Mouse (Mus musculus) lung, postnatal 0 days (tissue): ENCODE measurements at regions not wholly inside any gene's neighbourhood (a gene's known extent, or its start where the extent isn't known, plus 50 kb on each side); places are given as distances from the start of the nearest gene placed in this dataset.
A peak's percentile ranks its signal among the peaks of the same experiment; 100 is the strongest.

Experiments
- ATAC-seq: fragments of 200-750 bp; cut with Nextera tagmentation; 2 replicates; pipeline ENCODE4 v1.8.0; 2017; ENCODE audit warnings: moderate library complexity
- DNase-seq: peaks from one replicate; pipeline ENCODE4 v3.0.0-alpha.2; 2016; ENCODE audit warnings: low spot score
- H3K27ac ChIP-seq: fragments of 300-500 bp; sonication (generic); 2 replicates; pipeline ENCODE4 v1.5.1; 2014; ENCODE audit warnings: antibody characterized with exemption, mild to moderate bottlenecking, low read length, mixed read lengths
- H3K27me3 ChIP-seq: fragments of 300-500 bp; sonication (generic); replicated peaks from 2 replicates; pipeline ENCODE4 v1.6.1; 2014; ENCODE audit warnings: low read length, mixed read lengths; ENCODE audit not compliant: insufficient read depth
- H3K36me3 ChIP-seq: fragments of 300-500 bp; sonication (generic); 2 replicates; pipeline ENCODE4 v1.6.1; 2014; ENCODE audit warnings: low read length, mixed read lengths; ENCODE audit not compliant: insufficient read depth
- H3K4me1 ChIP-seq: fragments of 300-500 bp; sonication (generic); 2 replicates; pipeline ENCODE4 v1.6.1; 2014; ENCODE audit warnings: antibody characterized with exemption, low read depth, low read length, mixed read lengths; ENCODE audit not compliant: insufficient read depth
- H3K4me2 ChIP-seq: fragments of 300-500 bp; sonication (generic); replicated peaks from 2 replicates; pipeline ENCODE4 v1.6.1; 2014; ENCODE audit warnings: low read depth, mild to moderate bottlenecking, low read length, moderate library complexity, mixed read lengths
- H3K4me3 ChIP-seq: fragments of 300-500 bp; sonication (generic); 2 replicates; pipeline ENCODE4 v1.5.1; 2014; ENCODE audit warnings: low read depth, low read length
- H3K9ac ChIP-seq: fragments of 300-500 bp; sonication (generic); replicated peaks from 2 replicates; pipeline ENCODE4 v1.6.1; 2014; ENCODE audit warnings: low read depth, mild to moderate bottlenecking
- H3K9me3 ChIP-seq: fragments of 300-500 bp; sonication (generic); 2 replicates; pipeline ENCODE4 v1.6.1; 2016; ENCODE audit warnings: low read length, mixed read lengths
- CTCF ChIP-seq: IDR thresholded peaks from 2 replicates; pipeline ENCODE4 v1.5.1; 2016; ENCODE audit warnings: antibody characterized with exemption, mild to moderate bottlenecking
- EP300 ChIP-seq: IDR thresholded peaks from 2 replicates; pipeline ENCODE4 v1.6.1; 2016; ENCODE audit warnings: antibody characterized with exemption, mild to moderate bottlenecking, control low read depth
- WGBS: fragments of 180-500 bp; shearing (Covaris S2); extraction: QIAGEN DNeasy Blood & Tissue Kit; methylation state at CpG from one replicate; pipeline ENCODE4 v1.1.7; 2014; 5-methylcytosine and 5-hydroxymethylcytosine counted together

DNA sequence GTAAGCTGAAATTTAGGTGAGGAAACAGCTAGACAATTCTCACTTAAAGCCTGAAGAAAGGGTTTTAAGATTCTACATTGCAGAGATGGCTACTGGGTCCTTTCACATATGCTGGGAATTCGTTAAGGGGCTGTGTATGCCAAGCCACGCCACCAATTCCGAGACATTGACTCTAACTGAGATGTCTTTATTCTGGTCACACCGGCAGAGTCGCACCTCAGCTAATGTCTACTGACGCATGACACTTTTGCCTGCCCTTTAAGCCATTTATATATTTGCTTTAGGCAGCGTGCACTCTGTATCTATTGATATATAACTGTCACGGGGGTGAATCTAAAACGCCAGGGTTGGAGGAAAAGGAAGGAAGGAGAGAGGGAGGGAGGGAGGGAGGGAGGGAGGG is 156.7 kb upstream of the Btg1 start:
- 43% methylated on average over 9 of the region's 9 CpGs for WGBS

DNA sequence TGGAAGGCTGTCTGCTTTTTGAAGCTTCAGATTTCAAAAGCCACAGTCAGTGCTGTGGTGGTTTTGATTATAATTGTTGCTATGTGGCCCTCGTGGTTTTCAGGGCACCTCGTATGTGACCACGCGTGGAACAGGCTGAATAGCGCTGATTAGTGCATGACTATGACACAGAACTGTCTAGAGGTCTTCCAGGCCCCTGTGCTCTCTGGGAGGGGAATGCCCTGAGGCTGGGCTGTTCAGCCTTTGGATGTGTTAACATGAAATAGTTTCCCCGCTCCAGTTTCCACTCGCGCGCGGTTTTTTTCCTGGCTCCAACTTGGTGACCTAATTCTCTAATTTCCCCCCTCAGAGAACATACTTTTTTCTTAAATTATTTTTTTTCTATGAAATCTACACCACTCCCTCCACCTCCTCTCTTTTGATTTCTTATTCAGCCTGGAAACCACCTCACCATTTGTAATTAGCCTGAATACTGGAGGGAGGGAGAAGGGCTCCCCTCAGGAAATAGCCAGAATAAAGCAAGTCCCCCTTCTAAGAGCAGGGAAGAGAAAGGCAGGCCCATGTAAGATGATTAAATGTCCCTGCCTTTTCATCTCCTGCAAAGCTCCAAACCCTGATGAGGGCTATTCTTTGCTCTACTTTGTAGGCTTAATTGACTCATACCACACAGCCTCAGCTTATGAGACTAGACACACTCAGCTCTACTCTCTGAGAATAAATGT is 156.0 kb upstream of the Btg1 start:
- Histone ChIP-seq H3K9ac (no peak overlapping the region), H3K36me3 (no peaks in the 10 kb centered on the region), H3K27ac (no peak overlapping the region), H3K27me3 (no peaks in the 10 kb centered on the region), H3K4me2 (no peak overlapping the region), H3K9me3 (no peaks in the 10 kb centered on the region), H3K4me3 (no peak overlapping the region), H3K4me1 (no peaks in the 10 kb centered on the region)
- TF ChIP-seq CTCF = no peak
- no peak for TF ChIP-seq EP300
- WGBS = 72% methylated on average over 10 of the region's 10 CpGs
- ATAC-seq (no peak), DNase-seq (no peak)

More for the DNA sequence above, 156.7 kb upstream of the Btg1 start:
- Histone ChIP-seq H3K9me3 (no peaks in the 10 kb centered on the region), H3K36me3 (no peaks in the 10 kb centered on the region), H3K27me3 (no peaks in the 10 kb centered on the region), H3K27ac (no peak overlapping the region), H3K4me2 (no peak overlapping the region), H3K4me1 (no peaks in the 10 kb centered on the region), H3K9ac (no peak overlapping the region), H3K4me3 (no peak overlapping the region)
- ATAC-seq (no peak), DNase-seq (no peak)
- TF ChIP-seq CTCF = no peak
- TF ChIP-seq EP300 = no peak

DNA sequence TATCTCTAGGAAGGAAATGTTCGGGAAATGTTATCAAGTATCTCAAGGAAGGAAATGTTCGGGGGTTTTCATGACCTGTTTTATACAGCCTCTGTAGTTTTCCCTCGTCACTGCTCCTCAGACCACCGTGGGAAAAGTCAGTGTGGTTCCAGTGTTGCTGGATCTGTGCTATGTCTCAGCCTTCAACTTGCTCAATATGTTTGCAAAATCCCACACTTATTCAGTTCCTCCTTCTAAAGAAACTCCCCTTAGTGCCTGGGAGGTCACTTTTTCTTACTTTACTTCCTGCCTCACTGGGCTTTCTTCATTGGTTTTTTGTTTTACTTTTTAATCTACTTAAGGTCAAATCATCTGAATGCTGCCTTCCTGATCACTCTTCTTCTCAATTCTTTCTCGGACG is 150.8 kb upstream of the Btg1 start:
- Histone ChIP-seq H3K27me3 (no peaks in the 10 kb centered on the region), H3K9ac (no peak overlapping the region), H3K4me3 (no peak overlapping the region), H3K27ac (no peak overlapping the region), H3K4me1 (no peaks in the 10 kb centered on the region), H3K9me3 (no peaks in the 10 kb centered on the region), H3K36me3 (no peaks in the 10 kb centered on the region), H3K4me2 (no peak overlapping the region)
- TF ChIP-seq EP300 (no peak), CTCF (no peak)
- peak; percentile 30 for DNase-seq
- no peak for ATAC-seq
- WGBS = 63% methylated on average over 6 of the region's 6 CpGs

DNA sequence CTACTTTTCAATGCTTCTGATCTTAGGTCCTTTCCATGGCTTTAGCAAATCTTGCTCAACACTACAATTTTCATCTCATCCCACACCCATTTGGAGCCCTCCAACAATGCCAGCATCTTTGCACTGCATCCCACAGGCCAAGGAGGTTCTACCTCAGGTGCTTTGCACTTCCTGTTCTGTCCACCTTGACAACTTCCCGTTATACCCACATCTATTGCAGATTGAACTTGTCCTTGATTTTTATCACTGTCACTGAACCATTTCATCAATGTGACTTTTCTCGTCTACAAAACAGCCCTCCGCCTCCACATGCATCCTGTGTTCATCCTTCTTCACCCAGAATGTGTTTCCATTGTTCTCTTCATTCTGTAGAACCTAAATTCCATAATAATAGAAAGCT is 150.0 kb upstream of the Btg1 start:
- Histone ChIP-seq H3K4me3 (no peak overlapping the region), H3K36me3 (no peaks in the 10 kb centered on the region), H3K9me3 (no peaks in the 10 kb centered on the region), H3K27me3 (no peaks in the 10 kb centered on the region), H3K4me1 (no peaks in the 10 kb centered on the region), H3K4me2 (no peak overlapping the region), H3K27ac (no peak overlapping the region), H3K9ac (no peak overlapping the region)
- 84% methylated on average over 3 of the region's 3 CpGs for WGBS
- TF ChIP-seq CTCF (no peak), EP300 (no peak)
- ATAC-seq (no peak), DNase-seq (no peak)

DNA sequence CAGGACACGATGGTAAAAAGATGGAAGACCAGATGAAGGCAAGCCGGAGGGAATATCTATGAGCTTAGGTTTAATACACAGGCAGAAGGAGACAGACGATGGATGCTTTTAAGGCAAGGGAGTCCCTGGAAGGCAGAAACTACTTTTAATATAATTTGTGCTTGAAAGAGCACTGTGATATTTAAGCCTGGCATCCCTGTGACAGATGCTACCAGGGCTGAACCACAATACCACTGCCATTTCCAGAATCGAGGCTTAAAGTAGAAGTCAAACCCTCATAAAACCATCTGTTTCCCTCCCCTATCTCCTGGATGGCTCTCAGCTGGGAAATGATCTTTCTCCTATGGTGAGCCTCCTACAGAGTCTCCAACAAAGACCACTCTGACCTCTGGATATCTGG is 149.1 kb upstream of the Btg1 start:
- TF ChIP-seq CTCF (no peak), EP300 (no peak)

DNA sequence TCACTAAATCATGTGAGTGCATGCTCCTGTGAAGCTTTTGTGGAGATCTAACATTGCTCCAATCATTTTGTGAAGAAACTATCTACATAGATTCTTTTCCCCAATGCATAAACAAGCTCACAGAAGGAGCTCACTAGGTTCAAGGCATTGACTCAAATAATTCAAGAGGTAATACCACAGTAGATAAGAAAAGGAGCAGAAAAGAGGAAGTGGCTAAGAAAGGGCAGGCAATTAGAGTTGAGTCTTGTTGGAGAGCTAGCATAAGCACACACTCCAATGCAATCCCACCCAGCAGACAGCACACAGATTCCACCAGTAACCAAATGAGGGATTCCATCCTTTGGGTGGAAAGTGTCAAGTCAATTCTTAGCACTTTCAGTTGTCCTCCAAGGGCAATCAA is 145.3 kb upstream of the Btg1 start:
- Histone ChIP-seq H3K4me1 (no peaks in the 10 kb centered on the region), H3K27me3 (no peaks in the 10 kb centered on the region), H3K4me2 (no peak overlapping the region), H3K4me3 (no peak overlapping the region), H3K27ac (no peak overlapping the region), H3K36me3 (no peaks in the 10 kb centered on the region), H3K9ac (no peak overlapping the region), H3K9me3 (no peaks in the 10 kb centered on the region)
- DNase-seq = no peak
- ATAC-seq = no peak
- TF ChIP-seq CTCF = no peak
- TF ChIP-seq EP300 = no peak

More for the DNA sequence above, 149.1 kb upstream of the Btg1 start:
- Histone ChIP-seq H3K4me3 (no peak overlapping the region), H3K9me3 (no peaks in the 10 kb centered on the region), H3K9ac (no peak overlapping the region), H3K27ac (no peak overlapping the region), H3K4me2 (no peak overlapping the region), H3K27me3 (no peaks in the 10 kb centered on the region), H3K4me1 (no peaks in the 10 kb centered on the region), H3K36me3 (no peaks in the 10 kb centered on the region)
- ATAC-seq (no peak), DNase-seq (no peak)
- 72% methylated on average over 4 of the region's 4 CpGs for WGBS

DNA sequence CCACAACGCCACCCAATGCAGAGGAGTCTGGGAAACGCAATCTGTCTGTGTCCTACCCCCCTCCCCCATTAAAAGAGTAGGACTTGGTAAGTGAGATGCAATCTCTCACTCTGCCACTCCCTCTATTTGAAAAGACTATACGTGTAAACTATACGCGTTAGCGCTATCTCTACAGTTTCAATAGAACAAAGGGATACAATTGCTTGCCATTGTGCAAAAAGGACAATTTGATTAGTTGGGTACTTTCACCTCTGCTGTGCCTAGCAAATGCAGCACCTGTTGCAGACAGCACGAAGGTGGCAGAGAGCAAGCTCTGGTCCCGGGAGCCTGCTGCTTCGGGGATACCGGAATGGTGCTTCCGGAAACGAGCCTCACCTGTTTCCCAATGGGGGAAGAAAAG is 137.5 kb upstream of the Btg1 start:
- TF ChIP-seq CTCF = no peak
- no peak for TF ChIP-seq EP300
- no peak for ATAC-seq
- Histone ChIP-seq H3K4me1 (0 out of 2 replicates have a peak, but pooled peaks cover 6% of the 10 kb centered on the region), H3K27me3 (no peaks in the 10 kb centered on the region), H3K9ac (no peak overlapping the region), H3K4me2 (no peak overlapping the region), H3K27ac (no peak overlapping the region), H3K9me3 (no peaks in the 10 kb centered on the region), H3K36me3 (no peaks in the 10 kb centered on the region), H3K4me3 (no peak overlapping the region)
- WGBS = 45% methylated on average over 12 of the region's 12 CpGs
- DNase-seq = no peak
